Mouse (Mus musculus) spleen, postnatal 4 days (tissue): Measurements from ENCODE around the gene Abca1.

Experiments
- DNase-seq, 2 experiments: peaks; one replicate each; pipeline ENCODE4 v3.0.0; 2022; ENCODE audit warnings: low spot score in 2 of 2

Abca1 gene

GRCm38 (mm10) chr4:53121516-53122227, 38.0 kb downstream of the Abca1 start:
- DNase-seq, result peak; percentile 68 to 71

GRCm38 (mm10) chr4:53121084-53121483, 38.6 kb downstream of the Abca1 start:
- peak in 1 of 2 experiments; percentile 34 for DNase-seq

DNA sequence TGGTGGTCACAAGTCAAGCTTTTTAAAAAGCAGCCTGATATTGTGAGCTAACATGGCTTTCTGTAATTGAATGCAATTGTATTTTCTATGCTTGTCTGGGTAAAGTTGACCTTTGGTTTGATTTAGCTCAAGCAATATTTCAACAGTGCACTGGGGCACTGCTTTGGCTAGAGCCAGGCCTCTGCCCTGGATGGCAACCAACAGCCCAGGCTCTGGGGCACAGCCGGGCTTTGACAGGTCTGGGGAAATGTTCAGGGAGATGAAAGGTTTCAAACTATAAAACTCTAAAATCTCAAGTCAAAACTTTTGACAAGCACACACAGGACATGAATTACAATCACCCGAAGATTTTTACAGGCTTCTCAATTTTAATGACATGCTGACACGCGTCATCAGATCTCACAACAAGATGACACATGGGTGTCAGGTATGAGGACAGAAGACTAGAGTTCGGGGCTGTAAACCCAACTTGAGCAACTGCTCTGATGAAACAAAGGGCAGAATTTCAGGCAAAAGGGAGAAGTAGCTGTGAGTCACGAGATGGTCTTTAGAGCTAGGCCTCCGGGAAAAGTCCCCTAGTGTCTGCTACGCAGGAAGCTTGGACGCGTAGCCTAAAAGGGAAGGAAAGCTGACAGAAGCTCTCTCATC, 39.5 kb downstream of the Abca1 start:
- no peak for DNase-seq

GRCm38 (mm10) chr4:53118643-53119042, 41.1 kb downstream of the Abca1 start:
- DNase-seq, result no peak

- DNase-seq, result no peak
Observed at GRCm38 (mm10) chr4:53117610-53118009, 42.1 kb downstream of the Abca1 start.

DNA sequence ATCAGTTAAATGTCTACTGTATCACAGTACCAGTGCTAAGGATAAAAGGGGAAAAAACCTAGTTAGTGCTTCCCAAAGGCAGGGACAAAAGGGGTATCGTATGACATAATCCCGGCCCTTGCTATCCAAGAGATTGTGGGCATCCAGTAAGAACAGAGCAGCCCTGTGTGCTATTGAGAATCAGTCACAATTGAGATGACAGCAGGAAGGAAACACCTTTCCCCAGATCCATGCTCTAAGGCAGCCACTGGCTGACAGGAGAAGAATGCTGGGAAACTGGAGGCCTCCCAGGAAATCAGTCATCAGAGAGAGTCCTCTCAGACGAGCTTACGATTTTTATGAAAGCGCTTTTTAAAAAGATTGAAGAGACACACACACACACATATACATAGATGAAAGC, 42.6 kb downstream of the Abca1 start:
- DNase-seq, result no peak

GRCm38 (mm10) chr4:53115866-53116265, 43.8 kb downstream of the Abca1 start:
- no peak for DNase-seq

- DNase-seq, result no peak
Observed at GRCm38 (mm10) chr4:53115410-53115809, 44.3 kb downstream of the Abca1 start.

DNA sequence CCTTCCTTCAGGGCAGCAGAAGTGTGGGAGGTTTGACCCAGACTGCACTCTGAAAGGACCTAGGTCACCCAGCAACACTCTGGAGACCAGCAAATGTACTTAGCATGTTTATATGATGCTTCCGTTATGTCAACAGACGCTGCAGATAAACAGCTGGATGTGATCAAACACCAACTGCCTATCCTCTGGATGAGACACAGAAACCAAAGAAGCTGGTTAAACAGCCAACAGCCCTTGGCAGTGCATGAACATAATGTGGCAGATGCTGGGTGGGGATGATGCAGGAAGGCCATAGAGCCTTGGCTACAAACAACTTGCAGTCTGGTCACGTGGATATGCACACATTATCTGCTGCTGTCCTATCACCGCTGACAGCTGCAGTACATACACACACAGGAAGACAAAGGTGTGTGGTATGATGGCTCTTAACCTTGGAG, 47.8 kb downstream of the Abca1 start:
- no peak for DNase-seq

DNA sequence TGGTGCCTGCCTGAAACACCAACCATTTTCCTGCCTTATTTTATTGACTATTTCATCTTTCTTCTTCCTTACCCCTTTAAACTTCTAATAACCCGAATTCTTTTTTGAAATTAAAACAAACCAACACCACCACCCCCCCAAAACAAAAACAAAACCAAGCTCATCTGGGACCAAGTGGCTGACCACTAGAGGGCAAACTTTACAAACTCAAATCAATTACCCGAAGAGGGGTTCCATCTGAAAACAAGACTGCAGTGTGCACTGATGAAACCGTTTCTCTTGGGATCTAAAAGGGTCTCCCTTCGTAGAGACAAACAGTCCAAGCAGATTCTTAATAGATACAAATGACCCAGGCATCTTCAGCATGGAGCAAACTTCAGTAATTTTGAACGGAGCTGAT, 49.3 kb downstream of the Abca1 start:
- DNase-seq, result no peak

GRCm38 (mm10) chr4:53109381-53109928, 50.2 kb downstream of the Abca1 start:
- no peak for DNase-seq

DNA sequence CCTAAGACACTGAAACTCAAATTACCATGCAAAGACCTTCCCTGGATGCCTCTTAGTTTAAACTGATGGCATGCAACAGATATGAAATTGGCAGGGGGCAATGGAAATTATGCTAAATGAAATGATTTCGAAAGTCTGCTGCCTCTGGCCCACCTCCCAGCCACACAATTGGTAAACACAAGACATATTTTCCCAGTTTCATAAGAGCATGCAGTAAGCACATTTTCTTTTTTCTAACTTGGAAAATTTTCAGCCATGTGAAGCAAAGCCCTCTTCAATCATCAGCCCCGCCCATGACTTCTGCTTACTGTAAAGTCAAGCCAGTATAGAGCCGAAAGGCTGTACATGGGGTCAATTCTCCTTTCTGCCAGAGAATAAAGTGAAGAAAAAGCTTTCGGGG, 51.5 kb downstream of the Abca1 start:
- DNase-seq, result no peak

GRCm38 (mm10) chr4:53106732-53107131, 53.0 kb downstream of the Abca1 start:
- no peak for DNase-seq

DNA sequence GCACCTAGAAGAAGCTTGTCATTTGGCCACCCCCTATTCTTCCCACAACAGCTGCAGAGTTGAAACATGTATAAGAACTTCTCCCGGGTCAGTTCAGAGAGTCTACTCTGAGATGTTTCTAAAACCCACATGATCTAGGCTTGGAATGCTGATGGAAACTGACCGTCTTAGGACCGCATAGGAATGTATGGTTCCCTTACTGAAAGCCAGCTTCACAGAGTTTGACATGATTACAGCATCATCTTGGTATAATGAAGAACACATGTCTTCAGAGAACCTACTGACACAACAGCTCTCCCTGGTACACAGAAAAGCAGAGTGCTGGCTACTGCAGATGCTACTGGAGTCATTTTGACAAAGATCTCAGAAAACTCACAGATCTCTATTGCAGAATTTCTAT, 53.6 kb downstream of the Abca1 start:
- no peak for DNase-seq

DNA sequence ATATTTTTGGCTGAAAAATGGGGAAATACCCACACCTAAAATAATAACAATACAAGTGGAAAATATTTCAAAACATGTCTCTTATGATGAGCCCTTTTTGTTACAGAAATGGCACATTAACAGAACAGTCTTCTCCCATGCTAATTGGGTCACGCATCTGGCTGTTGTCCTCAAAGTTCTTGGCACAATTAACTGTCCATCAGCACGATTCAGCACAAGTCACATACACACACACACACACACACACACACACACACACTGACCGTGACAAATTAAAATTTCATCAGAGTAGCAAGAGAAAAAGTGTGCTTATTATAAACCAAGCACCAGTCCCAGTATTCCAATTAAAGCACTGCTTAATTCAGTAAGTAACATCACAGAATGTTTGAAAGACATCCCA, 55.1 kb downstream of the Abca1 start:
- no peak for DNase-seq

GRCm38 (mm10) chr4:53102529-53102928, 57.2 kb downstream of the Abca1 start:
- no peak for DNase-seq

DNA sequence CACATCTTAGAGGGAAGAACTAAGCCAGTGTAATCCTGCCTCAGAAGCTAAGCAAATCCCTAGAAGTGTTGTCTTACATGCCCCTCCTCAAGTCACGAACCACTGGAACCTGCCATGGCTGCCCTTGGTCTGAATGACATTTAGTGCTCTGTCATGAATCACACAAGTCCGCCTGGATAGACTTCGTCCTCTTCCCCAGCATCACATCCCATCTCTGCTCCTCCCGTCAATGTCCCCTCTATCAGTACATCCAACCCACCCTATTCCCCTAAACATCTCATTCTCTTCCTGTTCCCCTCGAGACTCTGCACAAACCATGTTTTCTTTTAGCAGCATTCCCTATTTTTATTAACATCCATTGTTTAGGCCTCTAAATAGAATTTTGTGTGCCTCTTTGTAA, 58.4 kb downstream of the Abca1 start:
- no peak for DNase-seq

GRCm38 (mm10) chr4:53100492-53100891, 59.2 kb downstream of the Abca1 start:
- no peak for DNase-seq

DNA sequence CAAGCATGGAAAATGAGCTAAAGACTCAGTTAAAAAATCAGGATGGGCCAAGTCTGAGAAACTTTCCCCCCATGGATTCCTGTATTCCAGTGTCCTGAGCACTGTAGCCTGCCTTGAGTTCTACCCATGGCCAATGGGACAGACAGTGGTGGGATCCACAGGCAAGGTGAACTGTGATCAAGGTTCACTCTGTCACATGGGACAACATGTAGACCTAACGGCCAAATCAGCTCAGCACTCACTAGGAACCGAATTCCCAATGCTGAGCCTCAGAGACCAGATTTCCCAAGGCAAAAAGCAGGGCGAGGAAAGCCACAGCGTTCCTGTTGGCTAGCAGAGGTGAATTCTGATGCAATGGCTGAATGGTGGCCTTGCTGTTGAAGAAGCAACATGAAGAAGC, 64.8 kb downstream of the Abca1 start:
- DNase-seq, result no peak

- no peak for DNase-seq
Observed at GRCm38 (mm10) chr4:53094331-53094730, 65.4 kb downstream of the Abca1 start.

GRCm38 (mm10) chr4:53093615-53094014, 66.1 kb downstream of the Abca1 start:
- DNase-seq, result no peak

- no peak for DNase-seq
Observed at GRCm38 (mm10) chr4:53089641-53090040, 70.1 kb downstream of the Abca1 start.

GRCm38 (mm10) chr4:53088999-53089398, 70.7 kb downstream of the Abca1 start:
- DNase-seq, result no peak
